Mouse (Mus musculus) hematopoietic stem cell, adult 5-6 weeks (primary cell): ENCODE measurements around the gene 1190007I07Rik. TPM values are rescaled to one million over a fixed set of nuclear protein-coding genes. Genes with fewer than 3 reads are reported as not detected.
"Not testable (repeated sequence)": the region's sequence is repeated elsewhere in the genome, so short reads cannot be mapped to it uniquely, and the experiment has no call there.

Experiments used
- ATAC-seq, 2 experiments: fragments of 125-278 bp in 1 of 2; replicated peaks in 1 of 2; 2 replicates each; pipeline ENCODE4 v1.8.0; 2016 to 2017; ENCODE audit warnings: inconsistent platforms in 2 of 2, mild to moderate bottlenecking in 2 of 2, moderate number of reproducible peaks in 2 of 2, low read depth in 1 of 2, moderate TSS enrichment in 1 of 2; ENCODE audit not compliant: low FRiP score in 2 of 2, poor library complexity in 2 of 2, severe bottlenecking in 2 of 2, insufficient read depth in 1 of 2, low TSS enrichment in 1 of 2
- total RNA-seq: library from RNA; stranded (forward); fragments of 172-1452, 232-1000 nt; gene quantifications from 2 replicates; pipeline ENCODE4 v1.2.3, GENCODE M21; 2017

The 1190007I07Rik gene
- total RNA-seq, 1 experiment from 2014 or later = 39.7 TPM

GRCm38 (mm10) chr10:82632496-82633280, 9.7 kb upstream of the 1190007I07Rik start:
- ATAC-seq = no peak

- no peak for ATAC-seq
These were observed 8.1 kb upstream of the 1190007I07Rik start for GRCm38 (mm10) chr10:82631133-82631532.

GRCm38 (mm10) chr10:82630497-82630896, 7.5 kb upstream of the 1190007I07Rik start:
- ATAC-seq = no peak

GRCm38 (mm10) chr10:82629586-82630255, 6.7 kb upstream of the 1190007I07Rik start, which contains the start of gene Tdg:
Gene Tdg, plus strand, starts transcription at chr10:82629828.
- ATAC-seq = peak; percentile 94 to 95

- peak; percentile 22 to 24; a peak in 3 of 4 replicates for ATAC-seq
These were observed 6.1 kb upstream of the 1190007I07Rik start for GRCm38 (mm10) chr10:82629111-82629585.

- 0 out of 4 replicates have a peak, but pooled peaks of 1 of the 2 experiments have one; percentile 6 for ATAC-seq
These were observed 515 bp upstream of the 1190007I07Rik start for GRCm38 (mm10) chr10:82623553-82623932.

GRCm38 (mm10) chr10:82622235-82622634, 793 bp downstream of the 1190007I07Rik start:
- no peak for ATAC-seq

- ATAC-seq = not testable (repeated sequence)
These were observed 28.6 kb downstream of the 1190007I07Rik start for GRCm38 (mm10) chr10:82594421-82594820.

GRCm38 (mm10) chr10:82589673-82590072, 33.4 kb downstream of the 1190007I07Rik start:
- ATAC-seq = not testable (repeated sequence)

GRCm38 (mm10) chr10:82571091-82571490, 51.9 kb downstream of the 1190007I07Rik start:
- ATAC-seq = not testable (repeated sequence)

Other genes starting within 250 kb of the 1190007I07Rik start
- gene Gm1553, start 130.6 kb downstream of the 1190007I07Rik start, total RNA-seq = not detected in 2 replicates
- gene Tdg, start 6.6 kb upstream of the 1190007I07Rik start, total RNA-seq = 93.2 and 104 TPM in 2 replicates
- 1.6 and 3.1 TPM in 2 replicates for gene Glt8d2, start 67.4 kb upstream of the 1190007I07Rik start, total RNA-seq
- 40.1 and 44.0 TPM in 2 replicates for gene Hcfc2, start 72.9 kb upstream of the 1190007I07Rik start, total RNA-seq
- 72.2 and 80.8 TPM in 2 replicates for gene Nfyb, start 140.9 kb upstream of the 1190007I07Rik start, total RNA-seq
- 159 and 189 TPM in 2 replicates for gene Txnrd1, start 210.7 kb upstream of the 1190007I07Rik start, total RNA-seq
- gene Eid3, start 243.4 kb upstream of the 1190007I07Rik start, total RNA-seq = 8.5 and 21.6 TPM in 2 replicates